Mouse (Mus musculus) forebrain, embryonic 11.5 days (tissue): ENCODE results near the gene Fmo4. TPM values are rescaled to one million over a fixed set of nuclear protein-coding genes. Genes with fewer than 3 reads are reported as not detected.

ENCODE experiments used
- ATAC-seq: fragments of 200-750 bp; cut with Nextera tagmentation; replicated peaks from 2 replicates; pipeline ENCODE4 v1.8.0; 2017; ENCODE audit warnings: moderate TSS enrichment; ENCODE audit not compliant: low FRiP score
- DNase-seq: peaks from one replicate; pipeline ENCODE4 v3.0.0-alpha.2; 2017; ENCODE audit warnings: low spot score
- H3K27ac ChIP-seq: fragments of 300-500 bp; sonication (generic); 2 replicates; pipeline ENCODE4 v1.5.1; 2014; ENCODE audit warnings: low read depth, low read length
- H3K27me3 ChIP-seq: fragments of 300-500 bp; sonication (generic); 2 replicates; pipeline ENCODE4 v1.6.1; 2014; ENCODE audit warnings: mild to moderate bottlenecking, low read length, mixed read lengths; ENCODE audit not compliant: control insufficient read depth, insufficient read depth
- H3K36me3 ChIP-seq: fragments of 300-500 bp; sonication (generic); 2 replicates; pipeline ENCODE4 v1.6.1; 2014; ENCODE audit warnings: mild to moderate bottlenecking, low read length, moderate library complexity, mixed read lengths; ENCODE audit not compliant: control insufficient read depth, insufficient read depth
- H3K4me1 ChIP-seq: fragments of 300-500 bp; sonication (generic); replicated peaks from 2 replicates; pipeline ENCODE4 v1.6.1; 2014; ENCODE audit warnings: low read length, mixed read lengths; ENCODE audit not compliant: control insufficient read depth, insufficient read depth
- H3K4me2 ChIP-seq: fragments of 300-500 bp; sonication (generic); 2 replicates; pipeline ENCODE4 v1.6.1; 2014; ENCODE audit warnings: low read depth, mild to moderate bottlenecking, low read length, moderate library complexity, mixed read lengths; ENCODE audit not compliant: severe bottlenecking
- H3K4me3 ChIP-seq: fragments of 300-500 bp; sonication (generic); 2 replicates; pipeline ENCODE4 v1.5.1; 2014; ENCODE audit warnings: low read depth, low read length
- H3K9ac ChIP-seq: fragments of 300-500 bp; sonication (generic); 2 replicates; pipeline ENCODE4 v1.6.1; 2014; ENCODE audit warnings: low read length
- H3K9me3 ChIP-seq: fragments of 300-500 bp; sonication (generic); 2 replicates; pipeline ENCODE4 v1.6.1; 2016; ENCODE audit warnings: low read length, mixed read lengths; ENCODE audit not compliant: control insufficient read depth
- WGBS: fragments of 180-500 bp; shearing (Covaris S2); extraction: QIAGEN DNeasy Blood & Tissue Kit; methylation state at CpG from one replicate; pipeline ENCODE4 v1.1.7; 2014; 5-methylcytosine and 5-hydroxymethylcytosine counted together
- polyA plus RNA-seq: library from polyadenylated mRNA; unstranded; fragments of >200 nt; fragmentation: Nextera tagmentation; extraction: Ambion mirVana; gene quantifications from 2 replicates; pipeline ENCODE4 v1.2.1, GENCODE M21; 2014

Gene Fmo4
- polyA plus RNA-seq, 1 experiment from 2014 or later: 0.37 TPM

DNA sequence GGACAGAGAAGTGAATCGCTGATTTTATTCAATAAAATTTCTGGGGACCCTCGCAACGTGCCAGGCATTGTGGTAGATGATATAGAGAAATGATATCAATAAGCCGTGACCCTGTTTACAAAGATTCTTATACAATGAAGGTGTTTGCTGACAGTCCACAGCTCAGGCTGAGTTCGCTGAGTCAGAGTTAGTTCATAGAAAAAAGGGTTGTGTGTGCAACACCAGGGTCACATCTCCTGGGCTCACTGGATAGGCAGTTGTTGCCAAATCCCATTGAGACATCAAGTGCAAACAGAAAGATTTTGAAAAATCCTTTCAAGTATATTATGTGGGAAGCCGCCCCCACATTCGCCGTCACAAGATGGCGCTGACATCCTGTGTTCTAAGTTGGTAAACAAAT, 26.4 kb upstream of the Fmo4 start:
- WGBS: 97% methylated on average over 9 of the region's 9 CpGs
- Histone ChIP-seq H3K4me1 (no peaks in the 10 kb centered on the region), H3K9me3 (no peaks in the 10 kb centered on the region), H3K4me3 (no peak overlapping the region), H3K27me3 (no peaks in the 10 kb centered on the region), H3K27ac (no peak overlapping the region), H3K36me3 (no peaks in the 10 kb centered on the region), H3K9ac (no peak overlapping the region), H3K4me2 (no peak overlapping the region)
- ATAC-seq (no peak), DNase-seq (no peak)

DNA sequence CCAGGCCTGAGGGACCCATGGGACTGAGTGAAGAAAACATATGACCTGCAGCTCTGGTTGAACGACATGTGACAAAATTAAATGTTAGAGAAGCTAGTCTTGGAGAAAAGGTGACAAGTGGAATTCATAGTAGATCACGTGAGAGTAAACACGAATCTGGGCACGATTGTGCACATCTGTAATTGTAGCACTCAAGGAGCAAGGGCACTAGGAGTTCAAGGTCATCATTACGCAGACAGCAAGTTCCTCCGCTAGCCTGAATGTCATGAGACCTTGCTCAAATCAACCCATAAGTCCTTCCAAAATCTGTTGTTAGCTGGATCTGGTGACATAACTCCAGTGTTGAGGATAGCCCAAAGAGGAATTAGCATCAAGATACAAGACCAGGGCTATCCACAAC, 25.2 kb upstream of the Fmo4 start:
- Histone ChIP-seq H3K9me3 (no peaks in the 10 kb centered on the region), H3K4me3 (no peak overlapping the region), H3K27me3 (no peaks in the 10 kb centered on the region), H3K36me3 (no peaks in the 10 kb centered on the region), H3K27ac (no peak overlapping the region), H3K4me1 (no peaks in the 10 kb centered on the region), H3K4me2 (no peak overlapping the region), H3K9ac (no peak overlapping the region)
- 92% methylated on average over 6 of the region's 6 CpGs for WGBS
- no peak for DNase-seq
- ATAC-seq: no peak

DNA sequence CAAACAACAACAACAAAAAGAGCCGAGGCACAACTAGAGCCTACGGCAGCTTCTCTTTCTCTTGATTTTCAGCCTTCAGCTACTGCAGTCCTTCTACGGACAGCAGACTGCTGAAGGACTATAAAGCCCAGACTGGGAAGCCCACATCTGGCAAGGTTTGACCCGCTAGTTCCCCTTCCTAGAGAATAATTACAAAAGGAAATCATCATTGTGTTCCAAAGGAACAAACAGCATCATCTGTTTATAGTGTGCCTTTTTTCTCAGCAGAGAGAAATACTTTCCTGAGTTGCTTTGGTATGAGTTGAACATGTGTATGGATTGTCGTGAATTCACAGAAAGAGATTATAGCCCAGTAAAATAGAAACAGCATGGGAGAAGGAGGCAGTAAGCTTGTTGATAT, 20.6 kb upstream of the Fmo4 start:
- Histone ChIP-seq H3K4me1 (peaks cover 7% of the 10 kb centered on the region; the same call in 1 of the 2 replicates), H3K9ac (no peak overlapping the region), H3K36me3 (no peaks in the 10 kb centered on the region), H3K9me3 (no peaks in the 10 kb centered on the region), H3K27me3 (no peaks in the 10 kb centered on the region; the same call in 1 of the 2 replicates), H3K4me2 (no peak overlapping the region), H3K4me3 (no peak overlapping the region), H3K27ac (no peak overlapping the region)
- ATAC-seq (no peak), DNase-seq (no peak)
- 86% methylated on average over 5 of the region's 5 CpGs for WGBS

DNA sequence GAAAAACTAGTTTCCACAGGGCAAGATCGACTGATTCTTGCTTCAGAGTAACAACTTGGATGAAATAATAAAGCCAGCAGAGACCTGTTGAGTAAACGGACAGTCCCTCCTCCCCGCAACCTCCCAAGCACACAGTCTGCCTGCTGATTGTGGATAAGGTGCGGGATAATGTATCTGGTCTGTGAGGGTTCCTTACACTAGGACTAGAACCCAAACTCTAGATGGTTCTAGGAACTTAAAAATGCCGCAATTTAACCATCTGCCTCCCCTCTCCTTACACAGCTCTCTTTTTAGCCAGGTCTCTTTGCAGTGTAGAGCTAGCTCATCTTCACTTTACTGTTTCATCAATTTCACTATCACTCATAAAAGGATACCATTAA, 18.8 kb upstream of the Fmo4 start:
- DNase-seq: no peak
- H3K4me3 ChIP-seq: no peak overlapping the region
- 19% methylated on average over 5 of the region's 5 CpGs for WGBS
- no peaks in the 10 kb centered on the region for H3K9me3 ChIP-seq
- H3K4me2 ChIP-seq: peak overlapping the region; percentile 11; the same call in 1 of the 2 replicates
- ATAC-seq: peak; percentile 68
- H3K36me3 ChIP-seq: no peaks in the 10 kb centered on the region
- H3K27ac ChIP-seq: peak overlapping the region; percentile 37; the same call in 1 of the 2 replicates
- no peaks in the 10 kb centered on the region; the same call in 1 of the 2 replicates for H3K27me3 ChIP-seq
- H3K9ac ChIP-seq: no peak overlapping the region; the same call in 1 of the 2 replicates
- peaks cover 7% of the 10 kb centered on the region; the same call in 1 of the 2 replicates for H3K4me1 ChIP-seq

DNA sequence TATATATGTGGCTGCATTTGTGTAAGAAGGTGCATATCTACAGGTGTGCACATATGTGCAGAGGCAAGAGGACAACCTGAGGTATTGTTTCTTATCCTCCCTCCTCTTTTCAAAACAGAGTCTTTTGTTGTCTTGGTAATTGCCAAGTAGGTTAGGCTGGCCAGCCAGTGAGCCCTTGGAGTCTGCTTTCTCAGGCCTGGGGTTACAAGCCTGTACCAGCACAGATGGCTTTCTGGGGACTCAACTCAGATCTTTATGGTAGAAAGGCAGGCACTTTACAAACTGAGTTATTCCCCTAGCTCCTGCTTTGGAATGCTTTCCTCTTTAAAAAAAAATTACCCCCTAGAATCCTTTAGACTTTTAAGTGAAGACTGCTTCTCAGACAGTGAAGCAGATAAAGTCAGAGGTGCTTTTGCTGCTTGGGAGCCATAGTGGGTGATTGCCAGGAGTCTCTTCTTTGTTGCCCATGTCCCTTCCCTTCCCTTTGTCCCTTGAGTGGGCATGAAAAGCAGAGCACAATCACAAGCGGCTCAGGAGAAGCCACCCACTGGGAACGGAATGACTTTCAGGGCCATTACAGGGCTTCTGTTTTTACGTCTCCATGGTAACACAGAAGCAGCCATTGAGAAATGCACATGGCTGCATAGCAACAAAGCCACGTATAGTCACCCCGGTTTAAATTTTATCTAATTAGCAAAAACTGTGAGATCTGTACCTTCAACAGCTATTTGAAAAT, 18.2 kb upstream of the Fmo4 start:
- H3K27me3 ChIP-seq: no peaks in the 10 kb centered on the region; the same call in 1 of the 2 replicates
- H3K4me3 ChIP-seq: no peak overlapping the region
- H3K27ac ChIP-seq: peak overlapping the region; percentile 57
- no peaks in the 10 kb centered on the region for H3K36me3 ChIP-seq
- peak overlapping the region; percentile 12; the same call in 1 of the 2 replicates for H3K4me2 ChIP-seq
- DNase-seq (peak; percentile 80), ATAC-seq (peak; percentile 97)
- 1% methylated on average over 5 of the region's 5 CpGs for WGBS
- no peaks in the 10 kb centered on the region for H3K9me3 ChIP-seq
- no peak overlapping the region for H3K9ac ChIP-seq
- H3K4me1 ChIP-seq: peaks cover 7% of the 10 kb centered on the region; the same call in 1 of the 2 replicates

DNA sequence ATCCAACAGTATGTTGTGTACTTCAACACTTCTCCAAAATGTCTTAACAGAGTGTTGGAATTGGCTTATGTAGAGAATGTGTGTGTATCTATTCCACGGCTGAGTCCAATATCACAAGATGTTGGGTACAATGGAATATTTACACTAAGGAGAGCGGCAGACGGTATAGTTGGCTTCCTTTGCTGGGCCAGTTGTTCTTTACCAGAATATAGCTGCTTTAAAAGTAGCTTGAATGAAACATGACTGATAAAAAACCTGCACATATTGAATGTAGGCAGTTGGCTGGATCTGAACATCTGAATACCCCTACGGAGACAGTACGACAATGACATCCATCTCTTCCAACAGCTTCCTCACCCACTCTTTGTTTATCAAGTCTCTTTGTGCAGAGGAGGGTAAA, 5.5 kb upstream of the Fmo4 start:
- Histone ChIP-seq H3K9me3 (no peaks in the 10 kb centered on the region), H3K4me1 (no peaks in the 10 kb centered on the region), H3K4me3 (no peak overlapping the region), H3K36me3 (no peaks in the 10 kb centered on the region), H3K4me2 (no peak overlapping the region), H3K27ac (no peak overlapping the region), H3K9ac (no peak overlapping the region), H3K27me3 (no peaks in the 10 kb centered on the region)
- 94% methylated on average over 5 of the region's 5 CpGs for WGBS
- DNase-seq: no peak
- no peak for ATAC-seq

DNA sequence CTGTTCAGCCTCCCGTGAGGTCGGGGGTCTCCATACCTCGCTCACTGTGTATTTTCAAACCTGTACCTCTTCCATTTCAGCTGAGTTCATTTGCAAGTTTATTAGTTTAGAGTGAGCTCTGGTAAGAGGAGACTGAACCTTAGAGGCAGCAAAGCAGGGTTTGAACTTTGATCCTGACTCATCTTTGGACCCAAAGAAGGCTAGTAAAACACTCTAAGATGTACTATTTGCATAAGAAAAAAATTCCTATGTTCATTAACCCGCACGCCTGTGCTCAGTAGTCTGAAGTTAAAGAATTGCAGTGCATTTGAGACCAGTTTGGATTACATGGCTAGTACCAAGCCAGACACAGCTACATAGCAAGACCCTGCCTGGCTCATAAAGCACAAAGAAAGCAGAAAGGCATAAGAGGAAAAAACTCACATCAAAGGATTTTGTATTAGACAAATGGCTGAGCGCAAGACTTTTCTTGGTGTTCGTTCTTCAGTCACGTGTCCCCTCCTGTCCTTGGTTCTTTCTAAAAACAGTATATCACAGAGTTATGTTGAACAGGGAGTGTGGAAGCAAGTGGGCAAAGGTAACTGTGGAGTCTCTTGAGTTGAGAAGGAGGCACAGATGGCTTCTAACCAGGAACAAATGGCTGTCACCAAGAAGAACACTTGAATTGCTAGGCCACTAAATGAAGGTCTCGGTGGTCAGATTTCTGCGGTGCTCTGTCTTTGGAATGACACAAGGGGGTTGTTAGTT, 1.8 kb upstream of the Fmo4 start:
- Histone ChIP-seq H3K4me2 (no peak overlapping the region), H3K27me3 (no peaks in the 10 kb centered on the region), H3K9me3 (no peaks in the 10 kb centered on the region), H3K36me3 (no peaks in the 10 kb centered on the region), H3K9ac (no peak overlapping the region), H3K27ac (no peak overlapping the region), H3K4me3 (no peak overlapping the region), H3K4me1 (no peaks in the 10 kb centered on the region)
- ATAC-seq (no peak), DNase-seq (no peak)
- WGBS: 80% methylated on average over 10 of the region's 10 CpGs

DNA sequence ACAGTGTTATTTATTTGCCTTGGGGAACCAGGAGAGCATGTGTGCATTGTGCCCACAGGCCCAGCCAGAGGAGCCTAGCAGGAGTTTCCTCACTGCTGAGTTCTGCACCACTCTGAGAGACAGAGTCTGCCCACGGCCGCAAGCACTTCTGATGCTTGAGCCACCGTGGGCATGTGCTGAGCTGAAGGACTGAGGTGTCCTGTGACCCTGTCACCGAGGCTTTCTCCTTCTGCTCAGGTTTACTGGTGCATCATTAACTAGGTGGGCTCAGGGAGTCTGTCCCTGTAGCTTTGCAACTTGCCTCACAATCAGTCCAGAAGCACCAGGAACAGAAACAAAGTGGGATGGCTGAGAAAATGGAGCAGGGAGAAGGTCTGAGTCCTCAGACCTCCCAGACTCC, 1.2 kb upstream of the Fmo4 start:
- H3K36me3 ChIP-seq: no peaks in the 10 kb centered on the region
- no peaks in the 10 kb centered on the region for H3K9me3 ChIP-seq
- 79% methylated on average over 4 of the region's 4 CpGs for WGBS
- ATAC-seq (no peak), DNase-seq (no peak)
- no peaks in the 10 kb centered on the region for H3K4me1 ChIP-seq
- no peak overlapping the region for H3K9ac ChIP-seq
- H3K27me3 ChIP-seq: no peaks in the 10 kb centered on the region
- H3K4me2 ChIP-seq: no peak overlapping the region
- no peak overlapping the region for H3K4me3 ChIP-seq
- H3K27ac ChIP-seq: no peak overlapping the region
